Mouse (Mus musculus) olfactory bulb, adult 2 months (tissue): ENCODE results near the gene Pigm.

ENCODE experiments used
- CTCF ChIP-seq: fragments of 200-500 bp; IDR thresholded peaks from 2 replicates; pipeline ENCODE4 v1.5.1; 2012; ENCODE audit warnings: low read depth, mild to moderate bottlenecking, low read length, moderate library complexity; ENCODE audit not compliant: insufficient read depth
- POLR2A ChIP-seq: fragments of 200-500 bp; IDR thresholded peaks from 2 replicates; pipeline ENCODE4 v1.6.1; 2012; ENCODE audit warnings: mild to moderate bottlenecking, low read depth, low read length, moderate library complexity; ENCODE audit not compliant: insufficient read depth

- no peak for TF ChIP-seq POLR2A
- peak; percentile 65; the same call in 1 of the 2 replicates for TF ChIP-seq CTCF
These were observed 11.7 kb upstream of the Pigm start for GRCm38 (mm10) chr1:172364684-172365083.
